Mouse (Mus musculus): ENCODE measurements around the gene Slc1a3. TPM values are rescaled to one million over a fixed set of nuclear protein-coding genes. Genes with fewer than 3 reads are reported as not detected.
"Not testable (repeated sequence)": the region's sequence is repeated elsewhere in the genome, so short reads cannot be mapped to it uniquely, and the experiment has no call there.

The Slc1a3 gene
- polyA plus RNA-seq, 1 experiment from 2014 or later, result 11.1 TPM

DNA sequence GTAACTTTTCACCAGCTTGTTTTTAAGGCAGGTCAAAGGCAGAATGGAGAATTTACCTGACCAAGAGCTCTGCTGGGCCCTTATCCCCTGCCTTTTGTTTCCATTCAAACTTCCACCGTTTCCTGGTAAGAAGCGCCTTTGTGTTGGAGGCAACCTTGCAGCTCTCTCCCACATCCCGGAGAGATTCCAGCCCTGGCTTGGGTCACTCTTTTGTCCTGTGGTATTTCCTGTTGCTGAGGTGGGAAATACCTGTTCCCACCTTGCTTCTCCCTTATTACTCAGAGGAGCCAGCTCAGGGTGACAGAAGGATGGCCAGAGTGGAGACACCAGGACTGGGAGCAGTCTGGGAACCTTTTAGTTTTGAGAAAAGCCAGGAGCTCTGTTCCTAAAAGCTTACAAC is 12.6 kb downstream of the Slc1a3 start:
- Histone ChIP-seq H3K4me2 (no peak overlapping the region), H3K4me3 (replicated peaks) (no peak overlapping the region), H3K9me3 (no peaks in the 10 kb centered on the region), H3K36me3 (no peaks in the 10 kb centered on the region), H3K27ac (no peak overlapping the region), H3K9ac (no peak overlapping the region), H3K27me3 (replicated peaks) (no peaks in the 10 kb centered on the region), H3K4me1 (no peaks in the 10 kb centered on the region)
- no peak for ATAC-seq (ENCODE audit: insufficient read depth, low FRiP score, low read depth)
- WGBS, result 60% methylated on average over 3 of the region's 3 CpGs

GRCm38 (mm10) chr15:8697500-8697899 is 13.1 kb downstream of the Slc1a3 start:
- Histone ChIP-seq H3K9ac (no peak overlapping the region), H3K4me2 (no peak overlapping the region), H3K9me3 (no peaks in the 10 kb centered on the region), H3K4me3 (replicated peaks) (no peak overlapping the region), H3K27me3 (replicated peaks) (no peaks in the 10 kb centered on the region), H3K36me3 (no peaks in the 10 kb centered on the region), H3K27ac (no peak overlapping the region), H3K4me1 (no peaks in the 10 kb centered on the region)
- ATAC-seq (ENCODE audit: insufficient read depth, low FRiP score, low read depth), result no peak
- WGBS, result 53% methylated on average over 3 of the region's 3 CpGs

GRCm38 (mm10) chr15:8690141-8690540 is 20.4 kb downstream of the Slc1a3 start:
- H3K4me1 ChIP-seq; H3K4me2 ChIP-seq; ATAC-seq (ENCODE audit: insufficient read depth, low FRiP score, low read depth); H3K27me3 ChIP-seq (replicated peaks); H3K9ac ChIP-seq; H3K36me3 ChIP-seq; H3K9me3 ChIP-seq; H3K4me3 ChIP-seq (replicated peaks); H3K27ac ChIP-seq: not testable (repeated sequence)
- WGBS, result 94% methylated on average over 6 of the region's 6 CpGs

- no peak for ATAC-seq (ENCODE audit: insufficient read depth, low FRiP score, low read depth)
- 92% methylated on average over 4 of the region's 4 CpGs for WGBS
- Histone ChIP-seq H3K27me3 (replicated peaks) (no peaks in the 10 kb centered on the region), H3K9ac (no peak overlapping the region), H3K9me3 (no peaks in the 10 kb centered on the region), H3K4me3 (replicated peaks) (no peak overlapping the region), H3K4me1 (no peaks in the 10 kb centered on the region), H3K27ac (no peak overlapping the region), H3K4me2 (no peak overlapping the region), H3K36me3 (no peaks in the 10 kb centered on the region)
Observed at GRCm38 (mm10) chr15:8686846-8687245, 23.7 kb downstream of the Slc1a3 start.

- WGBS, result 74% methylated on average over 7 of the region's 7 CpGs
- H3K9me3 ChIP-seq, result no peaks in the 10 kb centered on the region
- H3K4me3 ChIP-seq (replicated peaks), result no peak overlapping the region
Observed at GRCm38 (mm10) chr15:8685506-8685905, 25.1 kb downstream of the Slc1a3 start.

GRCm38 (mm10) chr15:8684263-8684662 is 26.3 kb downstream of the Slc1a3 start:
- no peaks in the 10 kb centered on the region for H3K36me3 ChIP-seq
- no peak for ATAC-seq (ENCODE audit: insufficient read depth, low FRiP score, low read depth)
- no peak overlapping the region for H3K27ac ChIP-seq
- H3K4me1 ChIP-seq, result no peaks in the 10 kb centered on the region
- no peaks in the 10 kb centered on the region for H3K9me3 ChIP-seq
- 83% methylated on average over 3 of the region's 3 CpGs for WGBS
- no peak overlapping the region for H3K9ac ChIP-seq
- H3K4me2 ChIP-seq, result no peak overlapping the region
- H3K4me3 ChIP-seq (replicated peaks), result no peak overlapping the region
- no peaks in the 10 kb centered on the region for H3K27me3 ChIP-seq (replicated peaks)

More at GRCm38 (mm10) chr15:8685506-8685905, 25.1 kb downstream of the Slc1a3 start:
- H3K36me3 ChIP-seq, result no peaks in the 10 kb centered on the region
- no peaks in the 10 kb centered on the region for H3K4me1 ChIP-seq
- ATAC-seq (ENCODE audit: insufficient read depth, low FRiP score, low read depth), result no peak
- no peaks in the 10 kb centered on the region for H3K27me3 ChIP-seq (replicated peaks)
- no peak overlapping the region for H3K9ac ChIP-seq
- no peak overlapping the region for H3K4me2 ChIP-seq
- no peak overlapping the region for H3K27ac ChIP-seq

DNA sequence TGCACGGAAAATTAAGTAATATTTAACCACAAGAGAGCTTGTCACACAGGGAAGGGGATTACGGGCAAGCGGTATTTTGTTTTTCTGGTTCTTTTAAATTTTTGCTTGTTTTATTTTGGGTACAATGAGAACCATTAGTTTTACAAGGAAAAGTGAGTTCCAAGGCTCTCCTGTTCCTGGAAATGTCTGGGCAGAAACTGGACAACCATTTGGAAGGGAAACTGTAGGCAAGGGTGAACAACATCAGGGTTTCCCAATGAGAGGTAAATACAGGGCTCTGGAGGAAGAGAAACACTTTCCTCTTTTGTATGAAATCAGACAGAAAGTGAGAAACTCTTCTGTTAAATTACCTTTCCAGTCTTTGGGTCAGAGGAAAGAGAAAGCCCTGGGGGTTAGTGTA is 27.7 kb downstream of the Slc1a3 start:
- Histone ChIP-seq H3K36me3 (no peaks in the 10 kb centered on the region), H3K4me1 (no peaks in the 10 kb centered on the region), H3K27ac (no peak overlapping the region), H3K9ac (no peak overlapping the region), H3K4me3 (replicated peaks) (no peak overlapping the region), H3K9me3 (no peaks in the 10 kb centered on the region), H3K4me2 (no peak overlapping the region), H3K27me3 (replicated peaks) (no peaks in the 10 kb centered on the region)
- ATAC-seq (ENCODE audit: insufficient read depth, low FRiP score, low read depth), result no peak
- WGBS, result 75% methylated on average over 3 of the region's 3 CpGs

- Histone ChIP-seq H3K4me2 (no peak overlapping the region), H3K4me3 (replicated peaks) (no peak overlapping the region), H3K27me3 (replicated peaks) (no peaks in the 10 kb centered on the region), H3K36me3 (no peaks in the 10 kb centered on the region), H3K27ac (no peak overlapping the region), H3K9ac (no peak overlapping the region), H3K4me1 (no peaks in the 10 kb centered on the region), H3K9me3 (no peaks in the 10 kb centered on the region)
- no peak for ATAC-seq (ENCODE audit: insufficient read depth, low FRiP score, low read depth)
- WGBS, result 78% methylated on average over 9 of the region's 9 CpGs
Observed at GRCm38 (mm10) chr15:8682421-8682820, 28.1 kb downstream of the Slc1a3 start.

GRCm38 (mm10) chr15:8681971-8682370 is 28.6 kb downstream of the Slc1a3 start:
- Histone ChIP-seq H3K27me3 (replicated peaks) (no peaks in the 10 kb centered on the region), H3K9me3 (no peaks in the 10 kb centered on the region), H3K36me3 (no peaks in the 10 kb centered on the region), H3K9ac (no peak overlapping the region), H3K4me2 (no peak overlapping the region), H3K27ac (no peak overlapping the region), H3K4me3 (replicated peaks) (no peak overlapping the region), H3K4me1 (no peaks in the 10 kb centered on the region)
- no peak for ATAC-seq (ENCODE audit: insufficient read depth, low FRiP score, low read depth)
- WGBS, result 73% methylated on average over 7 of the region's 7 CpGs

DNA sequence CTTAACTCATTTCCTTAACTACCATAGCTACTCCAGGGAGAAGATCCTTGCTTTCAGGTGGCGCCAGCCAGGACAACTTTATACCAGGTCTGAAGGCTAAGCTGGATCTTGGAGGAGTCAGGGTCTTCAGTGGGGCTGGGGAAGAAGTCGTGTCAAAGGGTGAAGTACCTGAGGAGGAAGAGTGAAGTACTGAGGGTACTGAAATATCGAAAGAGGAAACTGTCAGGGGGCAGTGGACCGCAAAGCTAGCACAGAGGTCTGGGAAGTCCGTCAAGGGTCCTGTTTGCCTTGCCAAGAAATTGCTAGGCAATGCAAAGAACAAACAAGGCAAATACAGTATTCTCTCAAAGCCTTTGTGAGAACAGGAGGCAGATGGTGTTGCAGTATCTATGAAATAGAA is 29.6 kb downstream of the Slc1a3 start:
- no peaks in the 10 kb centered on the region for H3K4me1 ChIP-seq
- no peaks in the 10 kb centered on the region for H3K9me3 ChIP-seq
- no peak overlapping the region for H3K27ac ChIP-seq
- no peak for ATAC-seq (ENCODE audit: insufficient read depth, low FRiP score, low read depth)
- no peak overlapping the region for H3K4me2 ChIP-seq
- no peak overlapping the region for H3K9ac ChIP-seq
- H3K4me3 ChIP-seq (replicated peaks), result no peak overlapping the region
- no peaks in the 10 kb centered on the region for H3K36me3 ChIP-seq
- H3K27me3 ChIP-seq (replicated peaks), result no peaks in the 10 kb centered on the region
- 88% methylated on average over 5 of the region's 5 CpGs for WGBS

- H3K4me2 ChIP-seq, result no peak overlapping the region
- no peaks in the 10 kb centered on the region for H3K27me3 ChIP-seq (replicated peaks)
- H3K9ac ChIP-seq, result no peak overlapping the region
- H3K9me3 ChIP-seq, result no peaks in the 10 kb centered on the region
- H3K36me3 ChIP-seq, result no peaks in the 10 kb centered on the region
- H3K27ac ChIP-seq, result no peak overlapping the region
- no peaks in the 10 kb centered on the region for H3K4me1 ChIP-seq
- ATAC-seq (ENCODE audit: insufficient read depth, low FRiP score, low read depth), result no peak
- WGBS, result 86% methylated on average over 2 of the region's 2 CpGs
- H3K4me3 ChIP-seq (replicated peaks), result no peak overlapping the region
Observed at GRCm38 (mm10) chr15:8676959-8677358, 33.6 kb downstream of the Slc1a3 start.

- H3K9me3 ChIP-seq, result no peaks in the 10 kb centered on the region
- H3K4me1 ChIP-seq, result no peaks in the 10 kb centered on the region
- no peaks in the 10 kb centered on the region for H3K36me3 ChIP-seq
- no peak overlapping the region for H3K4me2 ChIP-seq
- 31% methylated on average over 5 of the region's 5 CpGs for WGBS
- H3K27me3 ChIP-seq (replicated peaks), result no peaks in the 10 kb centered on the region
- no peak overlapping the region for H3K9ac ChIP-seq
- no peak overlapping the region for H3K4me3 ChIP-seq (replicated peaks)
- no peak for ATAC-seq (ENCODE audit: insufficient read depth, low FRiP score, low read depth)
- H3K27ac ChIP-seq, result no peak overlapping the region
Observed at GRCm38 (mm10) chr15:8676211-8676691, 34.3 kb downstream of the Slc1a3 start.

GRCm38 (mm10) chr15:8675616-8676015 is 34.9 kb downstream of the Slc1a3 start:
- no peaks in the 10 kb centered on the region for H3K9me3 ChIP-seq
- no peak overlapping the region for H3K4me3 ChIP-seq (replicated peaks)
- no peak for ATAC-seq (ENCODE audit: insufficient read depth, low FRiP score, low read depth)
- no peaks in the 10 kb centered on the region for H3K36me3 ChIP-seq
- 89% methylated on average over 4 of the region's 4 CpGs for WGBS
- H3K27ac ChIP-seq, result no peak overlapping the region
- H3K9ac ChIP-seq, result no peak overlapping the region
- H3K4me1 ChIP-seq, result no peaks in the 10 kb centered on the region
- no peaks in the 10 kb centered on the region for H3K27me3 ChIP-seq (replicated peaks)
- H3K4me2 ChIP-seq, result no peak overlapping the region

All from stomach, embryonic 15.5 days (tissue).